Mouse (Mus musculus) urinary bladder, postnatal 14 days (tissue): Measurements from ENCODE around the gene Ccdc63.
"Not testable (repeated sequence)": the region's sequence is repeated elsewhere in the genome, so short reads cannot be mapped to it uniquely, and the experiment has no call there.

Source experiments
- DNase-seq: peaks from one replicate; pipeline ENCODE4 v3.0.0; 2021; ENCODE audit warnings: low spot score

The Ccdc63 gene

GRCm38 (mm10) chr5:122140723-122141122 lies at the start of gene Ccdc63:
TSS of gene Ccdc63 (minus strand) at chr5:122140823.
- no peak for DNase-seq

- DNase-seq = no peak
Observed at GRCm38 (mm10) chr5:122189115-122189514, 48.5 kb upstream of the Ccdc63 start.

- DNase-seq = not testable (repeated sequence)
Observed at GRCm38 (mm10) chr5:122184858-122185257, 44.2 kb upstream of the Ccdc63 start.

- DNase-seq = no peak
Observed at GRCm38 (mm10) chr5:122184283-122184806, 43.7 kb upstream of the Ccdc63 start.

GRCm38 (mm10) chr5:122179665-122180064 lies 39.0 kb upstream of the Ccdc63 start:
- no peak for DNase-seq

- DNase-seq = peak; percentile 62
Observed at GRCm38 (mm10) chr5:122176398-122176797, 35.8 kb upstream of the Ccdc63 start.

GRCm38 (mm10) chr5:122175961-122176360 lies 35.3 kb upstream of the Ccdc63 start:
- no peak for DNase-seq

- DNase-seq = no peak
Observed at GRCm38 (mm10) chr5:122175402-122175801, 34.8 kb upstream of the Ccdc63 start.

- DNase-seq = no peak
Observed at GRCm38 (mm10) chr5:122171058-122171457, 30.4 kb upstream of the Ccdc63 start.

- no peak for DNase-seq
Observed at GRCm38 (mm10) chr5:122168344-122169069, 27.9 kb upstream of the Ccdc63 start.

- no peak for DNase-seq
Observed at GRCm38 (mm10) chr5:122166636-122167161, 26.1 kb upstream of the Ccdc63 start.

- peak; percentile 38 for DNase-seq
Observed at GRCm38 (mm10) chr5:122165233-122165915, 24.8 kb upstream of the Ccdc63 start.

GRCm38 (mm10) chr5:122164011-122164410 lies 23.4 kb upstream of the Ccdc63 start:
- DNase-seq = no peak

- no peak for DNase-seq
Observed at GRCm38 (mm10) chr5:122163194-122163593, 22.6 kb upstream of the Ccdc63 start.

- no peak for DNase-seq
Observed at GRCm38 (mm10) chr5:122158557-122159515, 18.2 kb upstream of the Ccdc63 start.

- peak; percentile 93 for DNase-seq
Observed at GRCm38 (mm10) chr5:122157827-122158381, 17.3 kb upstream of the Ccdc63 start, which contains the start of gene Ppp1cc. TSS of gene Ppp1cc (plus strand) at chr5:122158278.

GRCm38 (mm10) chr5:122156486-122156885 lies 15.9 kb upstream of the Ccdc63 start:
- DNase-seq = no peak

- DNase-seq = no peak
Observed at GRCm38 (mm10) chr5:122155613-122156012, 15.0 kb upstream of the Ccdc63 start.

GRCm38 (mm10) chr5:122154782-122155181 lies 14.2 kb upstream of the Ccdc63 start:
- no peak for DNase-seq

GRCm38 (mm10) chr5:122154006-122154405 lies 13.4 kb upstream of the Ccdc63 start:
- no peak for DNase-seq

- not testable (repeated sequence) for DNase-seq
Observed at GRCm38 (mm10) chr5:122152508-122152907, 11.9 kb upstream of the Ccdc63 start.
